8 mouse cellular contexts compared by ENCODE assay signal in the genomic region with DNA sequence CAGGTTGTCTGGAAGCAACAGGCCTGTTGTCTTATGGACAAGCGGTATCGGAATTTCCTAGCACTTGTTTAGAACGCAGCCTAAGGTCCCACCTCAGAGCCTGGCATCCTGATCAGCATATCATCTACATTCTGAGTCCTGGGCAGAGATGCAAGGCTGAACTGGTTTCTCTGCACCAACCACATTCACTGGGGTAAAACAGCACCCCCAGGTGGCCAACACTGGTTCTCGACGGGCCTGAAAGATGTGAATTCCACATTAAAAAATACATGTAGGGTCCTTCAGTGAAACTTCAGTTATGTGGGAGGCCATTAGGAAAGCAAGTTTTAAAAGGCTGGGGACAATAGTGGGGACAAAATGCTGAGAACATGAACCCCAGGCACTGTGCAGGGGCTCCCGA. TPM values are rescaled to one million over a fixed set of nuclear protein-coding genes. Genes with fewer than 3 reads are reported as not detected.
DNase-seq lines count a peak whose midpoint lies in the region; ATAC-seq and TF ChIP-seq lines count a peak whose summit lies in the region.

No protein-coding gene starts in this region.

- 67% methylated on average over 6 of the region's 6 CpGs for WGBS in hindbrain, embryonic 10.5 days
- 62% methylated on average over 6 of the region's 6 CpGs for WGBS in hindbrain, embryonic 13.5 days
- 63% methylated on average over 6 of the region's 6 CpGs for WGBS in hindbrain, embryonic 12.5 days
- WGBS in limb, embryonic 11.5 days: 72% methylated on average over 6 of the region's 6 CpGs

- peak; percentile 51 for TF ChIP-seq CTCF in ES-Bruce4 (IDR thresholded peaks at IDR 0.05; ENCODE audit: low read depth, low read length)

- no peak overlapping the region for H3K4me2 ChIP-seq in hindbrain, embryonic 13.5 days
- H3K4me2 ChIP-seq in hindbrain, embryonic 12.5 days (replicated peaks): no peak overlapping the region
- no peak overlapping the region for H3K4me2 ChIP-seq in limb, embryonic 11.5 days (ENCODE audit: low read depth, severe bottlenecking)

- H3K4me1 ChIP-seq in hindbrain, embryonic 10.5 days (replicated peaks): peaks cover 65% of the 10 kb centered on the region
- peaks cover 68% of the 10 kb centered on the region for H3K4me1 ChIP-seq in hindbrain, embryonic 13.5 days (replicated peaks)
- no peaks in the 10 kb centered on the region for H3K4me1 ChIP-seq in ES-Bruce4 (ENCODE audit: control insufficient read depth, insufficient read depth, low read length)
- H3K4me1 ChIP-seq in hindbrain, embryonic 12.5 days: peaks cover 54% of the 10 kb centered on the region
- H3K4me1 ChIP-seq in limb, embryonic 11.5 days (ENCODE audit: control insufficient read depth, insufficient read depth, low read length): peaks cover 8% of the 10 kb centered on the region; the same call in 1 of the 2 replicates

- H3K27me3 ChIP-seq in hindbrain, embryonic 10.5 days (ENCODE audit: insufficient read depth, poor library complexity, severe bottlenecking): peaks cover 9% of the 10 kb centered on the region; the same call in 1 of the 2 replicates
- H3K27me3 ChIP-seq in hindbrain, embryonic 13.5 days: 0 out of 2 replicates have a peak, but pooled peaks cover 6% of the 10 kb centered on the region
- H3K27me3 ChIP-seq in ES-Bruce4 (ENCODE audit: control insufficient read depth, insufficient read depth, low read length, poor library complexity, severe bottlenecking): no peaks in the 10 kb centered on the region
- peaks cover 3% of the 10 kb centered on the region; the same call in 1 of the 2 replicates for H3K27me3 ChIP-seq in hindbrain, embryonic 12.5 days
- no peaks in the 10 kb centered on the region for H3K27me3 ChIP-seq in limb, embryonic 11.5 days (ENCODE audit: control insufficient read depth, insufficient read depth, low read length)

- H3K4me3 ChIP-seq in hindbrain, embryonic 10.5 days: no peak overlapping the region
- H3K4me3 ChIP-seq in hindbrain, embryonic 13.5 days: no peak overlapping the region
- H3K4me3 ChIP-seq in ES-Bruce4 (ENCODE audit: low read depth, low read length): no peak overlapping the region
- no peak overlapping the region for H3K4me3 ChIP-seq in hindbrain, embryonic 12.5 days
- H3K4me3 ChIP-seq in limb, embryonic 11.5 days (ENCODE audit: low read depth, low read length): no peak overlapping the region

- no peaks in the 10 kb centered on the region for H3K36me3 ChIP-seq in hindbrain, embryonic 10.5 days
- no peaks in the 10 kb centered on the region for H3K36me3 ChIP-seq in hindbrain, embryonic 13.5 days
- H3K36me3 ChIP-seq in ES-Bruce4 (ENCODE audit: control insufficient read depth, insufficient read depth, low read length, poor library complexity, severe bottlenecking): no peaks in the 10 kb centered on the region
- no peaks in the 10 kb centered on the region for H3K36me3 ChIP-seq in hindbrain, embryonic 12.5 days
- no peaks in the 10 kb centered on the region for H3K36me3 ChIP-seq in limb, embryonic 11.5 days (ENCODE audit: control insufficient read depth, insufficient read depth, low read length)

- peak; percentile 63 for DNase-seq in hindbrain, embryonic 10.5 days (ENCODE audit: low spot score)
- DNase-seq in cerebellum, adult 8-10 months: peak; percentile 19
- peak; percentile 69 for DNase-seq in limb, embryonic 11.5 days (ENCODE audit: low spot score)
- peak; percentile 74 for DNase-seq in right cerebral cortex, postnatal 4 days

- no peak overlapping the region for H3K9ac ChIP-seq in hindbrain, embryonic 13.5 days
- no peak overlapping the region for H3K9ac ChIP-seq in ES-Bruce4 (ENCODE audit: low read depth, poor library complexity, severe bottlenecking)
- no peak overlapping the region for H3K9ac ChIP-seq in hindbrain, embryonic 12.5 days
- no peak overlapping the region for H3K9ac ChIP-seq in limb, embryonic 11.5 days (ENCODE audit: low read length)

- ATAC-seq in hindbrain, embryonic 13.5 days (ENCODE audit: low FRiP score): no peak
- 0 out of 2 replicates have a peak, but pooled peaks have one; percentile 14 for ATAC-seq in hindbrain, embryonic 12.5 days (ENCODE audit: low FRiP score)
- ATAC-seq in limb, embryonic 11.5 days (ENCODE audit: insufficient number of reproducible peaks, low FRiP score, low TSS enrichment, low read depth): no peak
- no peak for ATAC-seq in inflammation-experienced regulatory T-cells, adult 6 months

- H3K27ac ChIP-seq in hindbrain, embryonic 10.5 days: 0 out of 2 replicates have a peak overlapping the region, but pooled peaks have one; percentile 35
- H3K27ac ChIP-seq in hindbrain, embryonic 13.5 days: no peak overlapping the region
- no peak overlapping the region for H3K27ac ChIP-seq in ES-Bruce4 (ENCODE audit: insufficient read depth, low read length)
- no peak overlapping the region for H3K27ac ChIP-seq in hindbrain, embryonic 12.5 days
- H3K27ac ChIP-seq in limb, embryonic 11.5 days (replicated peaks; ENCODE audit: low read depth, low read length): no peak overlapping the region

- no peak for TF ChIP-seq EP300 in ES-Bruce4 (IDR thresholded peaks at IDR 0.05; ENCODE audit: insufficient read depth, low read depth, low read length)

- no peak for TF ChIP-seq POLR2A in ES-Bruce4 (IDR thresholded peaks at IDR 0.05; ENCODE audit: insufficient read depth, low read length)

- H3K9me3 ChIP-seq in hindbrain, embryonic 10.5 days: no peaks in the 10 kb centered on the region
- H3K9me3 ChIP-seq in hindbrain, embryonic 13.5 days: no peaks in the 10 kb centered on the region
- H3K9me3 ChIP-seq in ES-Bruce4 (replicated peaks; ENCODE audit: control insufficient read depth, insufficient read depth, low read length, poor library complexity, severe bottlenecking): no peaks in the 10 kb centered on the region
- H3K9me3 ChIP-seq in hindbrain, embryonic 12.5 days (replicated peaks): no peaks in the 10 kb centered on the region
- H3K9me3 ChIP-seq in limb, embryonic 11.5 days (ENCODE audit: control insufficient read depth, low read length): no peaks in the 10 kb centered on the region; the same call in 1 of the 2 replicates

RNA-seq across cellular contexts. Expression of a gene that starts 20.0 kb away (rescaled TPM):
- polyA plus RNA-seq in hindbrain, embryonic 10.5 days (2016; fragmentation: Nextera tagmentation; extraction: Ambion mirVana): not detected in 2 replicates
- not detected in 2 replicates for polyA plus RNA-seq in hindbrain, embryonic 13.5 days (2015; fragmentation: Nextera tagmentation; extraction: Ambion mirVana)
- polyA plus RNA-seq in ES-Bruce4 (2011; ENCODE audit: insufficient read depth, insufficient read length, low read depth, missing spikeins): not detected in 2 replicates
- polyA plus RNA-seq in hindbrain, embryonic 12.5 days (2016; fragmentation: Nextera tagmentation; extraction: Ambion mirVana): 0.08 TPM in 1 of 2 replicates, not detected in the other
- polyA plus RNA-seq in limb, embryonic 11.5 days (2014; fragmentation: Nextera tagmentation; extraction: Ambion mirVana): 0.11 TPM in 1 of 2 replicates, not detected in the other
- not detected for polyA plus RNA-seq in inflammation-experienced regulatory T-cells, adult 6 months (2017; shearing (Covaris generic))

Comparison
In these comparisons a context has a peak if more than half of its experiments do, and no peak if none do; other contexts are left out.
1. DNase-seq: peak in every context shown above with its lines; median percentile 74 in right cerebral cortex, postnatal 4 days; 69 in limb, embryonic 11.5 days; 63 in hindbrain, embryonic 10.5 days; 19 in cerebellum, adult 8-10 months.